Mouse (Mus musculus): ENCODE data around the gene Mrgprf.

DNA sequence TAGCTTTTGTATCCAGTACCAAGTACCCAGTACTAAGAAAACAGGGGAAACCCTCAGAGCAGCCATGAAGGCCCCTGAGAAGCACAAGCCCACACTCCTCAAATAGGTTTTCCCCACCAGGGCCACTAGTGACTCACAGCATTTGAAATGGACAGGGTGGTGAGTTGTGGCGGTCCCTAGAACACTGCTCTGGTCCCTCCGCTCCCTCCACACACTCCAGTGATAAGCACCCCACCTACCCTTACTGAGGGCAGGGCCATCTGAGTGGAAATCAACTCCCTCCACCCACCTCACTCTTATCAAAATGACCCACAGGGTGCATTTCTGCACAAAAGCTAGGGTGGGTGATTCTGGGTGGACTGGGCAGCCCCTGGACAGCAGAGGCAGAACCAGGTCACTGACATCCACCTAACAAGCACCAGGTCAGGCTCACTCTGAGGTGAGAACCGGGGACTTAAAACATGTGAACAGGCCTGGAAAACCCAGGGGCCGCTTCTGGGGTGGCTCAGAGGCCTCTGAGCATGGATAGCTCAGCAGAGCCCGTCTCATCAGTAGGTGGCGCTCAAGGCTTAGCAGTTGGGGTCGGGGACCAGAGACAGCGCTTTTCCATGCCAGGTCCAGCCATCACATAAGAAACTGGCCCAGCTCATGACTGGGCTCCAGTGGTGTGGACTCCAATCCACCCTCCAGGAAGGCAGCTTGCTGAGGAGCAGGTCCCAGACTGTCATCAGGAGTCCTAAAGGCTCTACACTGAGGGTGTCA, 47.7 kb upstream of the Mrgprf start:
- peak; percentile 73 for TF ChIP-seq CTCF (IDR thresholded peaks at IDR 0.05; ENCODE audit: insufficient read depth, low read length)
- TF ChIP-seq POLR2A (IDR thresholded peaks at IDR 0.05; ENCODE audit: borderline replicate concordance, extremely low read depth, low read depth, low read length), result no peak
